Mouse (Mus musculus) spleen, adult 12 weeks (tissue): ENCODE measurements around the gene 1110051M20Rik.
"Not testable (repeated sequence)": the region's sequence is repeated elsewhere in the genome, so short reads cannot be mapped to it uniquely, and the experiment has no call there.

Experiments
- DNase-seq: peaks from one replicate; pipeline ENCODE4 v3.0.0; 2022; ENCODE audit warnings: low spot score

1110051M20Rik gene

GRCm38 (mm10) chr2:91258054-91258453, 186.4 kb downstream of the 1110051M20Rik start:
- no peak for DNase-seq

GRCm38 (mm10) chr2:91257126-91257980, 187.2 kb downstream of the 1110051M20Rik start:
- DNase-seq = no peak

- no peak for DNase-seq
These were observed 188.0 kb downstream of the 1110051M20Rik start for GRCm38 (mm10) chr2:91256256-91257125.

- DNase-seq = no peak
These were observed 188.8 kb downstream of the 1110051M20Rik start, which contains the start of gene Pacsin3 for GRCm38 (mm10) chr2:91255661-91256150. Gene Pacsin3 (plus strand): TSS chr2:91255954.

GRCm38 (mm10) chr2:91254725-91255380, 189.7 kb downstream of the 1110051M20Rik start:
- no peak for DNase-seq

- no peak for DNase-seq
These were observed 192.0 kb downstream of the 1110051M20Rik start for GRCm38 (mm10) chr2:91252512-91252911.

GRCm38 (mm10) chr2:91252001-91252400, 192.5 kb downstream of the 1110051M20Rik start:
- DNase-seq = no peak

- no peak for DNase-seq
These were observed 196.1 kb downstream of the 1110051M20Rik start for GRCm38 (mm10) chr2:91248366-91248765.

GRCm38 (mm10) chr2:91244557-91245228, 199.8 kb downstream of the 1110051M20Rik start:
- DNase-seq = no peak

- DNase-seq = no peak
These were observed 201.1 kb downstream of the 1110051M20Rik start for GRCm38 (mm10) chr2:91243416-91243815.

- no peak for DNase-seq
These were observed 202.0 kb downstream of the 1110051M20Rik start for GRCm38 (mm10) chr2:91242547-91242946.

GRCm38 (mm10) chr2:91237511-91238080, 206.9 kb downstream of the 1110051M20Rik start:
- not testable (repeated sequence) for DNase-seq

- peak; percentile 81 for DNase-seq
These were observed 207.6 kb downstream of the 1110051M20Rik start, which contains the start of gene Ddb2 for GRCm38 (mm10) chr2:91236601-91237510. Gene Ddb2 (minus strand): TSS chr2:91236982.

GRCm38 (mm10) chr2:91229735-91230134, 214.8 kb downstream of the 1110051M20Rik start:
- DNase-seq = no peak
